Mouse (Mus musculus): ENCODE data around the gene Rtl8b.
"Not testable (repeated sequence)": the region's sequence is repeated elsewhere in the genome, so short reads cannot be mapped to it uniquely, and the experiment has no call there.

The Rtl8b gene

DNA sequence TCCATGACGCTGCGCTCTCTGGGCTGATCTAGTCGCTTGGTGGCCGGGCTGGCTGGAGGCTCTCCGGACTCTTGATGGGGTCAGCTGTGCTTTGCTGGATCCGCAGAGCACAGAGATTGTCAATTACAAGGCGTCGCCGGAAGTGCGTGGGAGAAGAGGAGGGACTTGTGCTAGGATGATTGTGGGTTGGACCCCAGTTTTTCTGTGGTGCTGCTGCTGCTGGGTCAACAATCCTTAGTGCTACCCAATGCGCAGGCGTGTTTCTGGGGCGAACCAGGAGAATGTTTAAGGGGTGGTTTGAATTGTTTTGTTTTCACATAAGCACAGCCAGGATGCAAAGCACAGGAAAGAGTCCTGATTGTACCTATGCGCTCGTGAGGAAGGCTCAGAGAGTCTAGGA, at the start of gene Rtl8b:
TSS of gene Rtl8b (minus strand) at position 115 of the 400 bp plus-strand sequence.
- peak; percentile 65 for DNase-seq

DNA sequence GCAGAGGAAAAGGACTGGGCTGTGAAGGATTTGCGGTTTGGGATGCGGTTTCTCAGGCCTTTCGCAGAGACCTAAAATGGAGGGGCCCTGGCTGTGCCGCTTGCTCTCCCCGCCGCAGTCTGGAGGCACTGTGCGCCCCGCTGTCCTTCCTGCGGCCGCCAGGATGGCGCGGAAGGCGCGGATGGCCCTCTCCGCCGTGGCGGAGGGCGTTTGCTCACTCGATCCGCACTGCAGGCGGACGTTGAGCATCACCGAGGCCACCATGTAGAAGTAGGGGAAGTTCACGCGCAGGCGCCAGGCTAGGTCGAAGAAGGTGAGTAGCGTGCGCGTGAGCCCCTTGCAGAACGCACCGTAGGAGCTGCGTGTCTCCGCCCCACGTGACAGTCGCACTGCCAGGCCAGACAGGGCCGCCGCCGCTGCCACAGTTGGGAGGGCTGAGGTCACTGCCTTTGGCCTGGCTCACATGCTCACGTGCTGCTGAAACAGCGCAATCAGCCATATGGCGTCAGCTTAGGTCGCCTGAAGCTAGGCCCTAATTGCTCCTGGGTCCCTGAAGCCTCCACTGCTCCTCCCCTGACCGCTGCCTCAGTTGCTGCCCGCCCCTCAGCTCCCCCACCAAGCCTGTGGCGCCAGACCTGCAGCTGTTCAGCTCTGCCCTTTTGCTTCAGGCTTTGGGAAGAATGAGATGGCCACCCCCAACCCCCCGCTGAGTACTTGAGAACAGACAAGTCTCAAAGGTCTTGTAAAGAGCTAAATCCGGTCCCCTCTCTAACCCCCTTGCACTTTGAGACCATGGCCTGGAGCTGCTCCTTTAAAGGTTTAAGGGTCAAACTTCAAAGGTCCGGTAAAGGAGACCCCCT, 46.3 kb upstream of the Rtl8b start:
- DNase-seq, result peak; percentile 34

DNA sequence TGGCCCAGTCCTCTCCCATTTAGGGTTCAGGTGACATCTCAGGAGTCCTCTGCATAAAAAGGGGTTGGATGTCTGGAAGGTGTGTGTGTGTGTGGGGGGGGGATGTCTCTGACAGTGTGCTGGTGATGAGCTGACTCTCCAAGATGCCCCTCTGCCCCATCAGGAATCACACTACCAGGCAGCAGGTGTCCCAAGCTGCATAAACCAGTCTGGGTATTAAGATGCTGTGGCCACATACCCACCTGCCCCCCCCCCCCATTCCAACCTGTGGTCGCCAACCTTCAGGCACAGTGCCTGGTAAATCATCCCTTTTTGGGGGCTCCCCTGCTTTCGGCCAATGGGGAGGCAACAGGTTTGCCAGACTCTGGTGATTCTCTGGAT, 45.7 kb upstream of the Rtl8b start:
- DNase-seq, result no peak

DNA sequence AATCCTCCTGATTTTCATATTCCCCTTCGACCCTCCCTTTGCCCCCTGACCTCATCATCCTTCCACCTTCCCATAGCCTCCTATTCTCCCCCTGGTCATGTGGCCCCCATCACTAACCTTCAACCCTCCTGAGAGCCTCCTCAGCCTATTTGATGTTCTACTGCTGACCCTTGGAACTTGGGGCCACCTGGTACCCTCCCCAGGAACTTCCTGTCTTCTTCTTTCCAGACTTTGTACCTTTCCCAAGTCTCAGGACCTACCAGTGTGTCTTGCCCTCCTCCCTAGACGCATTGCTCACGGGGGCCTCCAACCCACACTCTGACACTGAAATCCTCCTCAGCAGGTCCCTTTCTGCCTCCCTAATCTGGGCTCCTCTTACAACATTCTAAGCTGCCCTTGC, 32.5 kb upstream of the Rtl8b start:
- no peak for DNase-seq

DNA sequence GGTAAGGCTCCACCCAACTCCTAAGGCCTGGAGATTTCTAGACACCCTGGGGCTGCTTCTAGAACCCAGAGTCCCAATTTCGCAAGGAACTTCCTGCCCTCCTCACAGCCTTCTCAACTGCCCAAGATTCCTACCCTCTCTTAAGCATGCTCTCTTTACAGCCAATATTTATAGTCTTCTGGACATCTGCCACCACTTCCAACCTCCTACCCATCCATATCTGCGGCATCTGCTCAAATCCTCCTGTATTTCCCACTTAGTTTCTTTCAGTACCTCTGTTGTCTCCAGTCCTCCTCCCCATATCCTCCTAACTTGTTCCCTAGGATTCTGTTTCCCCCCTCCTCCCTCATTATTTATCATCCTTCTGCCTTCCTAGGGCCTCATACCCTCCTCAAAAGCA, 29.0 kb upstream of the Rtl8b start:
- no peak for DNase-seq

DNA sequence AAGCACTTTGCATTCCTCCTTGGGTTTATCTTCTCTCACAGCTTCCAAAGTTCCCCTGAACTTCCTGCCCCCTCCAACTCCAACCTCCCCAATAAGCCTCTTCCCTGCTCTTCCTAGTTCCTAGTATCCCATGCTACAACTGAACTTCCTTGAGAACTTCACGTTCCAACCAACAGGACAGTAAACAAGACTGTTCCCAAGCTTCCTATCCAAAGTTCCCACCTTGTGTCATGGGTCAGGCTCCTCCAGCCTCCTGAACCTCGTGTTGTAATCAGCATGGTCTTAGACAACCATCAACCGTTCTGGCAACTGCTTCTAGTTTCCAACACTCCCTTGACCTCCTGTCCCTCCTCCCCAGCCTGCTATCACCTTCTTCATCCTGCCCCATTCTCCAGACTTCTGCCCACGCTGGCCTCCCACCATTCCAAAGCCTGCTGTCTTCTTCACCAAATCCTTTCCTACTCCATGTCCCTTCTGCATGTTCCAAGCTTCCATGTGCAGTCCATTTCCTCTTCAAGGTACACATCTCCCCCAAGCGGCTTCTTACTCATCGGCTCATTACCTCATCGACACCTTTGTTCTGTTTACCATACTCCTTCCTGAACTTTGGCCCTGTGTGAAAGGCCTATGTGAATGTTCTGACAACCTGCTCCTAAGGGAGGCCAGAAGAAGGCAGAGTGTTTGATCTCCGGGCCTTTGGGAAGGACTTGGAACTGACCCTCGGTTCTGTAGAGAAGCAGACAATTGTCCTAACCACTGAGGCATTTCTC, 24.0 kb upstream of the Rtl8b start:
- DNase-seq, result no peak

DNA sequence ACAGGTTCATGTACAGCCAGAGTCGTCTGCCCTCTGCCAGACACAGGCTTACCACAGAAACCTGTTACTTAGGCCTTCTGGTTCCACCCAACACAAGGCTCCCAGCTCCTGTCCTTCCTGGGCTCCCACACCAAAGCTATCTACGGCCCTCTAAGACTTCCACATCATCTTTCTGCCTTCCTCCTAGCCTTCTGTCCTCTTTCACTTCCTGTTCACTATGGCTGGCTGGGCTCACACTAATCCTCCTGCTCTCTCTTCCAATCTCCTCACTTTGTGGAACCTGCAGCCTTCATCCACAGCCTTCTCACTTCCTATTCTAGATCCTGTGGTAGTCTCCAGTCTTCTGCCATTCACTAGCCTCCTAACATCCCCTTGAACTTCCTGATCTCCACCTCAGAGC, 22.9 kb upstream of the Rtl8b start:
- no peak for DNase-seq

DNA sequence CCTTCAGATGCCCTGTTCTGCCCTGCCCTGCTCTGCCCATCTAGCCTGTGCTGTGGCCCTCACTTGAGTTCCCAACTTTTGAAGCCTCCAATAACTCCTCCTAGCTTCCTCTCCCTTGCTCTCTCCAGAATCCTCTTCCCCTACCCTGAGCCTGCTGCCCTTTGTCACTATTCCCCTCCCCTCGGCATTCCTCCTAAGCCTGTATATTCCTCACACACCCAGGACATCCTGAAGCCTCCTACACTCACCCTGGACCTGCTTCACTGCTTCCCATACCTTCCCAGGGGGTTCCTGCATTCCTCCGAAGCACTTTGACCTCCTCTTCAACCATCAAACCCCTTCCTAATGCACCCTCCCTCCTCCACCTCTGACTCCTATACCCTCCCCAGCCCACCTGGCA, 21.9 kb upstream of the Rtl8b start:
- no peak for DNase-seq

DNA sequence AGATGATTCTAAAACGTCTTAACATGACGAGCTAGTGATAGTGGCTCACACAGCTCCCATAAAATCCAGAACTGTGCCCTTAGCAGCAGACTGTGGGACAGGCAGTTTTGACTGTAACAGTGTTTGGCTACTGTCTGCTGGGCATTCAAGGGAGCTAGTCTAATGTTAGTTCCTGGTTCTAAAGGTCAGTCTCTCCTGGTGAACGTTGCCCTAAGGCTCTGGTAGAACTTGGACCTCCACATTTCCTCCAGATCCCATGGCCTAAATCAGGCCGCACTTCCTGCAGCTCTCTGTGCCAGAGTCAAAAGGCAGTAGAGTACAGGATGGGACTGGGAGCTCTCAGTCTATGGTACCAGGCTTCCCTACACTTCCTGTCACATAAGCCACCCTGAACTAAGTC, 14.5 kb upstream of the Rtl8b start:
- DNase-seq, result not testable (repeated sequence)

DNA sequence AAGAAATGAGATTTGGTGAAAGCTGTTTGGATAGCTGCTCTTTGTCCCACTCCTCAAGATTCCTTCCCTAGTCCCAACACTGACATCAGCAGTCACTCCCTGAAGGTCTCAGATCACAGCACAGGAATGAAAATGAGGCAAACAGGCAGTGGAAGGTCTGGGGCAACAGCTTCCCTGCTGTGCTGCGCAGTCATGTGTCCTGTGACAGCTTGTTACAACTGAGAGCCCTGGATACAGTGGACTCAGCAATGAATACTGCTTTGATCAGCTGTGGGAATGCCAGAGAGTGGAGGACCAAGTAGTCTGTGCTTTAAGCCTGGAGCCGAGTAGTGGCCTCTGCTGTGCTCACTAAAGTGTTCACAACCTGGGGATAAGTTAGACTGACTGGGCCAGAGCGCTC, 12.4 kb upstream of the Rtl8b start:
- DNase-seq, result not testable (repeated sequence)

DNA sequence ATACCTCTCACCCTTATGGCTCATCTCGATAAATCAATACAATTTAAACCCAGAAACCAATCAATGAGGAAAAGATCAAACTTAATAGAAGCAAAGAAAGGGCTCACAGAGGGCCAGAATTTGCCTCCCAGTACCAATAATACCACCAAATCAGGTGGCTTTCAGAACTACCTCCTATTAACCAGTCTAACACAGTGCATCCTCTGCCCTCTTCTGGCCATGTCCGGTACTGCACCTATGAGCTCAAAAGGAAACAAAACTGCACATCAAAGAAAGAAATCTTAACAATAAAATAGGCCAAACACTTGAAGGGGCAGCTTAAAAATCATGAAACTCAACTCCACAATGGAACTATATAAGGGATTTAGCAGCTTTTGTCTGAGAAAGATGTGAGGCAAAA, 6.7 kb upstream of the Rtl8b start:
- peak; percentile 83 for DNase-seq

DNA sequence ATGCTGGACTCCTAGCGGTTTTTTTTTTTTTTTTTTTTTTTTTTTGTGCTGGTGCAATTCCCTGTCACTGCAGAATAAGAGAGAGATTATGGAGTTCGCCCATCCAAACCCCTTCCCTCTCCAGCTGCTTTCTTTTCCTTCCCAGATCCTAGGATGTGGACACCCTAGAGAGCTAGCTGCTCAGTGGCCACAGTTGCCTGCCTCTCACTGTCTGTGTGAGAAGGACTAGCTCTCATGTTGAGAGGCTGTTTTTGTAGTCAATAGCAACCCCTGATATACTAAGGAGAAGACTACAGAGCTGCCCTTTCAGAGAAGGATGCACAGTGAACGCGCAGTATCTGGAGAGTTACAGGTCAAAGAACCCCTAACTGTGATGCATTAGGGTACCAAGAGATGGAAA, 488 bp upstream of the Rtl8b start:
- DNase-seq, result not testable (repeated sequence)

DNA sequence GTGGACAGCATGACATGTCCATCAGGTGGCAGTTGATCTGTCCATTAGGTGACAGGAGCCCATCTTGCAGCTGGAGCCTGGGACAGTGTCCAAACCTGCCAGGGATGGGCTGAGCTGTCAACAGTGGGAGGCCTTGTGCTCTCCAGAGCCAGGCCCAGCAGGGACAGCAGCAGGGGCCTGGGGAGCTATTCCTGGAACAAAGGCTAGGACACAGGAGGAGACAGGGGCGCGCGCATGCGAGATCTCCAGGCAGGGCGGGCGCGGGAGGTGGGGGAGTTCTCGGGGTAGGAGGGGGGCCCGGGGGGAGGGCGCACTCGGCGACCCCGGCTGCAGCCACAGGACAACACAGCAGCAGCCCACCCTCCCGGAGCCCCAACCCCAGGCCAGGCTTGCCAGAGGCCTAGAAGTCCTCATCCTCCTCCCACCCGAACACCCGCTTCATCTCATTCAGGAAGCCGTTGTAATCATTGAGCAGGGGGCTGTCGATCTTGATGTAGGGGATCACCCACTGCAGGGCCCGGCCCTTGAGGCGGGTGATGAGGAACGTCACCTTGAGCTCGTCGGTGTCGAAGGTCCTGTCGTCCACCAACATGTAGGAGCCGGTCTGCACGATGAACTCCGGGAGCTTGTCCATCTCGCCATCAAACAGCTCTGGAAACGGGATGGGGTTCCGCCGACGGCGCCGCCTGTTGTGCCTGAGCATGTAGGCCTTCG, 494 bp downstream of the Rtl8b start:
- not testable (repeated sequence) for DNase-seq

DNA sequence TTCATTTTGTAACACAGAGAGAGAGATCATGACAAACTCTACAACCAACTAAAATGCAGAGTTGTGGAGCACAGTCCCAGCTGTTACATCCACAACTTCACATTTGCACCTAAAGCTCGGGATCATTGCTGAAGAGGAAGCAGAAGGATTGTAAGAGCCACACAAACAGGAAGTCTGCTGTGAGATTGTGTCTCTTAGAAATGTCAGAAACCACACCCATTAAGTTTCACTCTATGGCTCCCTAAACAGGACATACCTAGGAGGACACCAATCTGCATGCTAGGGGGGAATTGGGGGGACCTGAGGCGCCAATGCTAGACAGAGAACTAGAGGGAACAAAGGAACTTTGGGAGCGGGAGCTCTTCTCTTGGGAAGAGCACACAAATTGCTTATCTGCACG, 17.3 kb downstream of the Rtl8b start:
- DNase-seq, result not testable (repeated sequence)

DNA sequence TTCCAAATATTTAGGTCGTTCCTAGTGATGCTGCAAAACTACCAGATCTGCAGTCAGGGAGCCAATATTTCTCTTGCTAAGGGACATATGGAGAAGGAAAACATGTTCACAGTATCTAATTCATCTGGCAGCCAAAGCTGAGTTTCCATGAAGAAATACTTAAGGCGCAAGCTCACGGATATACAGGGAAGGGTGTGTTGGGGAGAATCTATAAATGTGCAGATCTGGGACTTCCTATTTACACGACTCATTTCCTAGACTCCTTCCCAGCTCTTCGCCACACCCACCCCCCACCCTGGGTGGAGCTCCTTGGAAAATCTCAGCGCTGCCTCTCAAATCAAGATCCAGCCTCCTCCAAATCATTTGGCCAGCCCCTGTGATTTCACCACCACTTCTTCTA, 24.3 kb downstream of the Rtl8b start:
- no peak for DNase-seq

DNA sequence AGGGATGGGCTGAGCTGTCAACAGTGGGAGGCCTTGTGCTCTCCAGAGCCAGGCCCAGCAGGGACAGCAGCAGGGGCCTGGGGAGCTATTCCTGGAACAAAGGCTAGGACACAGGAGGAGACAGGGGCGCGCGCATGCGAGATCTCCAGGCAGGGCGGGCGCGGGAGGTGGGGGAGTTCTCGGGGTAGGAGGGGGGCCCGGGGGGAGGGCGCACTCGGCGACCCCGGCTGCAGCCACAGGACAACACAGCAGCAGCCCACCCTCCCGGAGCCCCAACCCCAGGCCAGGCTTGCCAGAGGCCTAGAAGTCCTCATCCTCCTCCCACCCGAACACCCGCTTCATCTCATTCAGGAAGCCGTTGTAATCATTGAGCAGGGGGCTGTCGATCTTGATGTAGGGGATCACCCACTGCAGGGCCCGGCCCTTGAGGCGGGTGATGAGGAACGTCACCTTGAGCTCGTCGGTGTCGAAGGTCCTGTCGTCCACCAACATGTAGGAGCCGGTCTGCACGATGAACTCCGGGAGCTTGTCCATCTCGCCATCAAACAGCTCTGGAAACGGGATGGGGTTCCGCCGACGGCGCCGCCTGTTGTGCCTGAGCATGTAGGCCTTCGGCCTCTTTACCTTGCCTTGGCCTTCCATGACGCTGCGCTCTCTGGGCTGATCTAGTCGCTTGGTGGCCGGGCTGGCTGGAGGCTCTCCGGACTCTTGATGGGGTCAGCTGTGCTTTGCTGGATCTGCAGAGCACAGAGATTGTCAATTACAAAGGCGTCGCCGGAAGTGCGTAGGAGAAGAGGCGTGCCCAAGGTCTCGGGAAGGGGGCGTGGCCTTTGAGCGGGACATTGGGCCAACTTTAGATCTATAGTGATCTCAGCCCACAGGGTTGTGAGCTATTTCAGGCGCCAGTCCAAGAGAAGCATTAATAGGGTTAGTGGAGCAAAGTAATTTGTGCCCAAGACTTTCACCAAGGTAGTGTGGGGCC, 26.9 kb downstream of the Rtl8b start, which contains the start of gene Rtl8a:
TSS of gene Rtl8a (minus strand) at position 703 of the 982 bp plus-strand sequence.
- peak; percentile 63 for DNase-seq

DNA sequence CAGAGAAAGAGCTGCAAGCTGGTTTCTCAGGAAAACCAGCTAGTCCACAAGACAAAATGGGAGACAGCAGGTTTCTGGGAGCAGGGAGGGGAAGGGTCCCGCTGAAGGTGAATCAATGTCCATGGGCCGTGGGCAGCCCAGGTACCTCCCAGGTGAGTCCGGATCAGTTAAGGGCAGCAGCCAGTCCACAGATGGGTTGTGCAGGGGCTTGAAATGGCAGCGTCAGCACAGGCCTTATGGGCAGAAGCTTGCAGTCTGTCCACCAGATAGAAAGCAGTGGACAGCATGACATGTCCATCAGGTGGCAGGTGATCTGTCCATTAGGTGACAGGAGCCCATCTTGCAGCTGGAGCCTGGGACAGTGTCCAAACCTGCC, 27.6 kb downstream of the Rtl8b start:
- DNase-seq, result not testable (repeated sequence)

DNA sequence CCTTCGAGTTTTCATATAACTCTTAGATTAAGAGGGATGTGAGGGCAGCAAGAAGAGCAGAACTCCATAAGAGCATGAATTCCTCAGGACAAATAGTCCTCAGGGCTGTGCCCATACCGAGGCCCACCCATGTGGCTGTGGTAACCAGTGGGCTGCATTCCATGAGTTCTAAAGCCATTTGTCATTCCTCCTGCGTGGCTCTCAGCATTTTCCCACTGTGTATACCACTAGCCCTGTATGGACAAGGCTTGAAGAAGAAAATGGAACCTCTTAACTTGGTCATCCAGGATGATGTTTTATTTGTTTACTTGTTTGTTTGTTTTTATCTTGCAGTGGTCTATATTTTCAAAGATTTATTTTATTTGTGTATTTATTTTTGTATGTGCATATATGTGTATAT, 32.1 kb downstream of the Rtl8b start:
- DNase-seq, result not testable (repeated sequence)
